Mouse (Mus musculus) c-Kit-positive CD71-positive TER-119-negative erythroid progenitor cells, embryonic 14.5 days (primary cell): ENCODE data around the gene Ndufc2.

ENCODE experiments used
- DNase-seq: peaks from one replicate; pipeline ENCODE4 v3.0.0-alpha.2; 2013; ENCODE audit warnings: low read depth

Gene Ndufc2

DNA sequence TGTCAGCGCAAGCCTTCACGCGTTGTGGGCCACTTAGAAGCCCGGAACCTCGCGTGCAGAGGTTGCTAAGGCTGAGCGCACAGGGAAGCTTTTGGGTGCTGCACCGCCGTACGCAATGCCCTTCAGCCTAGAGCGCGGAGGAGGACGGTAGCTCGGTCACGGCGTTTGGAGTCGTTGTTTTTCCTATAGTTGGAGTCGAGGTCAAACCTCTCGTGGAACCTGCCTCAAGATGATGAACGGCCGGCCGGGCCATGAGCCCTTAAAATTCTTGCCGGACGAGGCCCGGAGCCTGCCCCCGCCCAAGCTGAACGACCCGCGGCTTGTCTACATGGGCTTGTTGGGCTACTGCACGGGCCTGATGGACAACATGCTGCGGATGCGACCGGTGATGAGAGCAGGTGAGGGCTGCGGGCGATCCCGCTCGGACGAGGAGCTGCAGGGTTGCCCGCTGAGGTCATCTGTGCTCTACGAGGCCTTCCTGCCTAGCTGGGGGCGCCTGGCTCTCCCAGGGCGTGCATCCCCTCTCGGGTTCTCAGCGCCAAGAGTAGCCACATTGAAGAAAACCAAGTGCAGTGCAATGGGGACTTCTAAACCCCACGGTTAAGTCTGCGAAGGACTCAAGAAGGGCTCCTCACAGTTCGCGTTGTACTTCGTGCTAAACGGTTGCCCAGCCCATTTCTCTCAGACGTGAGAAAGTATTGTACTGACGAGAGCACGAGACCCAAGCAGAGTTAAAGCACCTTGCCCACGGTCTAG, at the start of gene Ndufc2:
Gene Ndufc2 (plus strand): TSS at position 44 of the 756 bp plus-strand sequence.
- peak; percentile 78 for DNase-seq

DNA sequence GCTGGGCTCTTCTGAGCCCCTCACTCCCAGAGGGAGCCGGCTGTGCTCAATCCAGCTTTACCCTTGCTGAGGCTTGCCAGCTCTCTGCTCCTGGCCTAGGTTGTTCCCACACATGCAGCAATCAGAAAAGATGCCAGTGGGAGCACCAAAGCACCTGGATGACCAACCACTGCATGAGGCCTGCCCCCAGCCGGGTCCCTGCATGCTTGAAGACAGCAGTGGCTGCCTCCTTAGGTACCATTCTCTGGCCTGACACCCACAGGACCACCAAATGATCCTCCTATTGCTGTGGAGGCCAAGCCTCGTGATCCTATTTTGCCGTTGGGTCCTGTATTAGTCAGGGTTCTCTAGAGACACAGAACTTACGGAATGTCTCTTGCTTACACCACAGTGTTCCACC, 48.9 kb upstream of the Ndufc2 start:
- no peak for DNase-seq

DNA sequence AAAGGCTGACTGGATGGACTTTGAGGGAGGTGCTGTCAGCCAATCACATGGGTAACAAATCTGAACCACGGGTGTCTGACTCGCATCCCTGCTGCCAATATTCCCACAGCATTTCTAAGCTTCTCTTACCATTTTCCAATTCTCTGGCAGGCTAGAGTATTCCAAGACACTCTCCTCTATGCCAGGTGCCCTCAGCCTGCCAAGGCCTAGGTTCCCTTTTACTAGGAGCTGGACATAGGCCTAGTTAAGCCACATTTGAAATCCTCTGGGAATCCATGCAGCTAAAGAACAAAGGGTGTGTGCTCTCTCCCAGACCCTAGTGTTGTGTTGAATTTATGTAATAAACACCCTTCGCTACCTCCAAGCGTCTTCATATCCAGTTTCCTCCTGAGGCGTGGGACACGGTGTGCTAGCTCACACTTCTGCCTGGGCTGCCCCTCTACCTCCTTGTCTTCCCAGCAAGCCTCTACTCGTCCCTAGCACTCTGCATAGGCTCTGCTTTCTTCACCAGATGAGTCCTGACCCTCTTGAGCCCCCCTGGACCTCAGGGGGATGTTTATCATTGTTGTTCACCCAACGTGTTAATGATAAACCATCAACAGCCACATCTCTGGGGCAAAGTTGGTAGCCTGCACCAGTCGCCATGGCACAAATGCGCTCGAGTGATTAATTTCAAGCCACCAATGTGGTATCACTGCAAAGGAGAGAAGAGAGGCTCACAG, 47.9 kb upstream of the Ndufc2 start:
- DNase-seq, result no peak

DNA sequence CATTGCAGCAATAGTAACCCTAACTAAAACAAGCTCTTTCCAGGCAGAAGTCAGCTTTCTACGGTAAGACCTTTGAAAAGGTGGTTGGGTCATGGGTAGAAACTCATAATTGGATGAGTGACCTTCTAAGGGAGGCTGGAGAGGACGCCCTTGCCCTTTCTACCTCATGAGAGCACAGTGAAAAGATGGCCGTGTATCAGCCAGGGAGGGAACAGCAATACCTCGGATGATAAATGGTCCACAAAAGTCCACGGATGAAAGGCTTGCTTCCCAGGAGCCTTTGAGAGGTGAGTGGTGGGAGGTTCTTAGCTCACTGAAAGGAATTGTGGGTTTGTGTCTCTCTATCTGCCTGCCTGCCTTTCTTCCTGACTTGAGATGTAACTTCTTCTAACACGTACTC, 46.4 kb upstream of the Ndufc2 start:
- no peak for DNase-seq

DNA sequence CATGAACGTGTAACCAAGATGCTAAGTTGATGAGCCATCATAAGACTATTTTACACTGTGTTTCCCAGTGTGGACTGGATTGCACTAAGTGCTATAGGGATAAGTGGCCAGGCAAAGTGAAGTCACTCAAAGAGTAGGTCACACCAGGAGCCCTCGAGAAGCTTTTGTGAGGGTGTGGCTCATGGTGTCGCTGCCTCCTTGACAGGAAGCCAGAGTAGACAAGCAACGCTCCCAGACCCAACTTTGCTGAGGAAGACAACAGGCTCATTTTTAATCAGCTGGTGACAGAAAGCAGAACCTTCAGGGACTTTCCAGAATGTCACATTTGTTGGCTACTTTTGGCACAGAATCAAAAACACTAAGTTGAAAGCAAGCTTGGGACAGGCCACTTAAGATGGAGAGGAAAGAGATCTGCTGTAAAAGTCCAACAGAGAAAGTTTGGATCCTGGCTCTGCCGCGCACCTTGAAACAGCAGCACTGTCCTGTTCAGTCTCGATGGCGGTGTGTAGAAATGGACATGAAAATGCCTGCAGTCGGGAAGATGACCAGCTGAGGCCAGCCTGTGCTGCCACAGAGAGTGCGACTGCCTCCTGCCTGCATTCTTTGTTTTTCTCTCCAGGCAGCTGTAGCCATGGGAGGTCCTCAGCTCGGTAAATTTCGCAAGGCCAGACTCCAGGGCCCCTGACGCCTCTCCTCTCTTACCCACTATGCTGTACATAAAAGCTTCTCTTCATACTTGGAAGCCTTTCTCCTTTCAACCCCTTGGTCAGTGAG, 44.5 kb upstream of the Ndufc2 start:
- DNase-seq, result no peak

DNA sequence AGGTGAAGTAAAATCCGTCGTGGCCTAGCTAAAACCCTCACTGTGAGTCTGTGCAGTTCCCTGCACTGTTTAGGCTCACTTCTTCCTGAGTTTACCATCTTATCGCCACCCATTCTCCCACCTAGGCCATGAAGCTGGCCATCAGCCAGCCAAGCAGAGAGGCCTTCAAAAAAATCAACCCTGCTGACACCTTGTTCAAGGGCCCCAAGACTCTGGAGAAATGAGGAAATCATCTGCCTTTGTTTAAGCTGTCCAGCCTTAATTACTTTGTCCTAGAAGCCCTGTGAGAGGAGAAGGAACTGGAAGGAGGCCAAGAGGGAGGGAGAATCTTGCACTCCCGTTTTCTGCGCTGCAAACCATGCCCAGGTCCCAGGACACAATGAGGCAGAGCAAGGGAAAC, 43.5 kb upstream of the Ndufc2 start:
- no peak for DNase-seq

DNA sequence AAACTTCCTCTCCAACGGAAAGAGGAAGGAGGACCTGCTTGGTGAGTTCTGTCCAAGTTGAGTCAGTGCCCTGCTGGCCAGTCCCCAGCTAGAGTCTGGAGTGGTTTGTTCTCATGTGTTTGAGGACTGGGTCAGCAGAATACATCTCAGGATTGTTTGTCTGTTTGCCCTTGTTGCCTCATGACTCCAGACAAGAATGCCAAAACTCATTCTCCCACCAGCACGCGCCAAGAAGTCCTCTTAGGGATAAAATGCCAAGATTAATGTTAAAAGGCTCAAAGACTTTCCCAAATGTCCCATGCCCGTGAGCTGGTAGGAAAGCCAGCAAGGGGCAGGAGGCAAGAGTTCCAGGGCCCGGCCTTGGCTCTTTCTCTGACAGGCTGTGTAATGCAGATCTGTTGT, 42.9 kb upstream of the Ndufc2 start:
- DNase-seq, result no peak

DNA sequence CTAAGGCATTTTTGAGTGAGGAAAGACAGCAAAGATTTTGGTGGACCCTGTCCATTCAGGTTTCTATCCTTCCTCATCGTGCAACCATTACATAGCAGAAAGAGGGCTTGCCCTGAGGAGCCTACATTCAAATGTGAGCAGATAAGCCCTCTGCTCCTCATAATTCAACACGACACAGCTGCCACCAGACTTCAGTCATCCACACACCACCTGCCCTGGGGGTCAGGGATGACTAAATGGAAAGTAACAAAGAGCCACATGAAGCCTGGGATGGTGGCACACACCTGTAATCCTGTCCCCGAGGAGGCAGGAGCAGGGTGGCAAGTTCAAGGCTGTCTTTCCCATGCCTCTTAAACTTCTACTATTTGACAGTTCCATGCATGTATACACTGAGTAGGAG, 42.0 kb upstream of the Ndufc2 start:
- DNase-seq, result no peak

DNA sequence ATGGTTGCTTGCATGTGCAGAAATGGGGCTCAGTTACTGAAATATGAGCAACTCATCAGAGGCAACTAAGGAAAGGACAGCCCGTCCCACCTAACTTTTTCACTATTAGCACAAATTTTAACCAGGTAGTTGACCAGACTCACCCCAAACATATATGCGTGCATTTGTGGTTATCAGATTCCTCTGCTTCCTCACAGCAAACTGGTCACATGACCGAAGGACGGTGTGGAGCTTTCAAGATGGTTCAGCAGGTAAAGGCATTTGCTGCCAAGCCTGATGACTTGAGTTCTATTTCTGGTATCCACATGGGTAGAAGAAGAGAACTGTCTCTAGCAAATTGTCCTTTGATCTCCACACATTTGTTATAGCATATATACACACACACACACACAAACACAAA, 41.5 kb upstream of the Ndufc2 start:
- DNase-seq, result no peak

DNA sequence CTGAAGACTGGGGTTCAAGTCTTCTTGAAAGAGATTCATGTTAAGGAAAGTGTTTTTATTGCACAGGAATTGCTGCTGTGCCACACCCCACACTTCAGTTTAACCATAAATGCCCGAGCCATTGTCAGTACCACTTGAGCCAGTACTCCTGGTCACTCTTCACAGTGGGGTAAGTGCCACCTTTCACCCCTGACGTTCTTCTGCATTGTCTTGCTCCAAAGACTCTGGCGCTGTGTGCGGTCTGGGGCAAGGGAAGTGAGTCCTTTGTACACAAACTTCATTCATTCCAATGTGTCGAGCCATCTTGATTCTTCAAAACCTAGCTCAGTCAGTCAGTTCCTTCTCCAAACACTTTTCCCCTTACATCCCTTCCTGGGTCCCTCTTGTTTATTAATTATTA, 39.6 kb upstream of the Ndufc2 start:
- no peak for DNase-seq

DNA sequence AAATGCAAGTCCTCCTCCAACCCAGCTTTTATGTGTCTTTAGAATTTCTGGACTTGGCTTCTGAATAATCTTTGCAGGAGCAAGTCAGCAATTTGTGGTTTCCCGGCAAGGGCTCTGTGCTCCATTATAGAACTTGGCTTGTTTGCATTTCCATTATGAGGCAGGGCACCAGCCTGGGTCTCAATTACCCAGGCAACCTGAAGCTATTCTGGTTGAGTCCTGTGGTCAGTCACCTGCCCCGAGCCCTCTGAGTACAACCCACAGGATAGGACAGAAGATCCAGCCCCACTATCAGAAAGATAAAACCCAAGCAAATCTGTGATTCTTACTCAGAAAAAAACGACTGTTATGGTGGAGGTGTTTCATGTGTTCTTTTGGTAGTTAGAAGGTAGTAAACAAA, 38.8 kb upstream of the Ndufc2 start:
- no peak for DNase-seq

DNA sequence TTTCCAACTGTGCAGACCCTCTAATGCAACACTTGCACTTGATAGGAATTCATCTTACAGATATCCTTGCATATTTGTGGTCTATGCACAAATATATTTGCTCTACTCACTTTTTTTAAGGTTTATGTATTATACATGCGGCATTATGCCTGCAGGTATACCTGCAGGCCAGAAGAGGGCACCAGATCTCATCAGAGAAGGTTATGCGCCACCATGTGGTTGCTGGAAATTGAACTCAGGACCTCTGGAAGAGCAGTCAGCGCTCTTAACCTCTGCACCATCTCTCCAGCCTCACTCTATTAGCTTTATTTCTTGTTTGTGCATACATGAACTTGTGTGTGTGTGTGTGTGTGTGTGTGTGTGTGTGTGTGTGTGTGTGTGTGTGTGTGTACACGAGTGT, 38.3 kb upstream of the Ndufc2 start:
- DNase-seq, result peak; percentile 55

DNA sequence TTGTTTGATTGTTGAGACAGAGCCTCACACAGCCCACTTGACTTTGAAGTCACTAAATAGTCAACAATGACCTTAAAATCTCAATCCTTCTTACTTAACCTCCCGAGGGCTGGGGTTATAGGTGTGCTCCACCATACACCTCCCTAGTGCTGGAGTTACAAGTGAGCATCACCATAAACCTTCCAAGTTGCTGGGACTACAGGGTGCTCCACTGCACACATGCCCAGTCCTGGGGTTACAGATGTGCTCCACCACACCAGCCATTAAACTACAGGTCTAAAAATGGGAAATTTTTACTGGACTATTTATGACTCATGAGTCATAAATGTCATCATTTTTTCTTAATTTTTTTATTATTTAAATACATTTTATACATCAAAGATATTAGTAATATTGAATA, 33.9 kb upstream of the Ndufc2 start:
- no peak for DNase-seq

DNA sequence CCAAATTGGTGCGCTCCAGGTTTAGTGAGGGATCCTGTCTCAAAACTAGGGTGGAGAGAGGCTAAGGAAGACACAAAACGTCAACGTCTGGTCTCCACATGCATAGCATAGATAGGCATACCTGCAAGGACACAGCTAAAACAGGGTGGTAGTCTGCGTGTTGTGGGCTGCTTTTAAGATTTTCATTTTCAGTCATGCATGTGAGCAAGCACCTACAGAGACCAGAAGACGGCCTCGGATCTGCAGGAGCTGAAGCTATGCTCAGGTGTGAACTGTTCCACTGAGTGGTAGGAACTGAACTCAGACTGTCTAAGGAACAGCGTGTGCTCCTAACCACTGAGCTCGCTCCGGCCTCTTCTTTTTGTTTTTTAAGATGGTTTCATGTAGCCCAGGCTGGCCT, 24.7 kb upstream of the Ndufc2 start:
- DNase-seq, result no peak

DNA sequence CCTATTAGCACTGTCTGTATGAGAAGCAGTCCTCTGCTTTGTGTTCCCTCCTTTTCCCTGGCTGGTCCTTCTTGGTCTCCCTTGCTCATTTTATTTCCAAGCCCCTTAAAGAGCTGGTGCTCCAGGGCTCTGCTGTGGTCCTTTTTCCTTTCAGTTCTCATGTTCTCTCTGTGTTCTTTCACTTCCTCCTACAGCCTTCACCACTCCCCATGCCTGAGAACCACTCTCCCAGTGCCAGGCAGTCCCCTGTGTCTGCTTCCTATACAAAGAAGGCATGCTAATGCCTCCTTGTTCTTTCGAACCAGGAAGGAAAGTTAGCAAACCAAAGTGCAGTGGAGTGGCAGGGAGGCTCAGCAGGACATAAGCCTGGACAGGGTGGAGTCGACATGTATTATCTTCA, 23.9 kb upstream of the Ndufc2 start:
- no peak for DNase-seq

DNA sequence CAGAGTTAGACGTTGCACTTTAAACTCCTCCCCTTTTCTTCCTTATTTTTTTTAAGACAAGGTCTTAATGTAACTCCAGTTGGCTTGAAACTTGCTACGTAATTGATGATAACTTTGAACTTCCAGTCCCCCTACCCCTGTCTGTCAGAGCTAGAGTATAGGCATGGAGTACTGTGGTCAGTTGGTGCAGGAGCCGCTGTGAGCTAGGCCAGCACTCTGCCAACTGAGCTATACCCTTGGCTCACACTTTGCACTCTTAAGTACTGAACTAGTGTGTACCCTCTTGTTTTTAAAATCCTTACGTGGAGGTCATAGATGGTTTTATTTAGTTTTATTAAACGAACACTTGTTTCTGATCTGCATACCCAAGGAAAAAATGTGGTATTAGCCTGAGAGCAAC, 20.5 kb upstream of the Ndufc2 start:
- no peak for DNase-seq

DNA sequence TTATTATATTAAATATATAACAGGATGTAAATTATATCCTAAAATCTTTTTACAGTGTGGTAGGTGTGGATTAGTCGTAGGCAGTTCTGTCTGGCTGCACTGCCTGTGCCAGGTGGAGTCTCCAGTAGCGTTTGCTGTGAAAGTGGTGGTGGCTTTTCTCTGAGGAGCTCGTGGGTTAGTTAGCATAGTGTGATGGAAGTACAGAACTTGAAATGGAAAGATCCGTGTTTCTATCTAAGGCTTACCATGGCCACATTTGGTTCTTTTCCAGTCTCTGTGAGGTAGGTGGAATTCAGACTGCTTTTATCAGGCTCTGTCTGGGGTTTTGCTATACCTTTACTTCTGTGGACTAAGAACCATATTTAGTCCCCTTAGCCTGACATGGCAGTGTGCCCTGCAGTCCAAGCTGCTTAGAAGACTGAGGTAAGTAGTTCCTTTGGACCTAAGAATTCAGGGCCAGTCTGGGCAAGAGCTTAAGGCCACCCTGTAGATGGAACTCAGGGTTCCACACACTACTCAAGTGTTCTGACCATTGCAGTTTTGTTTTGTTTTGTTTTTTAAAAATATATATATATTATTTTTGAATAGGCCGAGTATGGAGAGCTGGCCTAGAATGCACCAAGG, 19.2 kb upstream of the Ndufc2 start:
- DNase-seq, result no peak

DNA sequence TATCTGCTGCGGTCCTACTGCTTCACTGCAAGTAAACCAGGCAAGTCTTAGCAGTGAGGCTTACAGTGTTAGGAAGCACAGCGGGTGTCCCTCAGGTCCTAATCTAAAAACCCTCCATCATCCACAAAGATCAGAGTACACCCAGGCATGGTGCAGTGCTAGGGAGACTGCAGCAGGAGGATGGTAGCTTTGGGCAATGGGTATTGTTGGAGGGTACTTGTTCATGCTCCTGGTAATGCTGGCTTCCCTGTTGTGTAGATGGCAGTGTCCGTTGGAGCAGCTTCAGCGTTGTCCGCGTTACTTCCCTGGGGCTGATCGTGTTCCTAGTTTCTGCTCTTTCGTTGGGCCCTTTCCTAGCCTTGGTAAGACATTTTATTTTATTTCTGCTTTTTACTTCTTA, 17.1 kb upstream of the Ndufc2 start:
- DNase-seq, result no peak

DNA sequence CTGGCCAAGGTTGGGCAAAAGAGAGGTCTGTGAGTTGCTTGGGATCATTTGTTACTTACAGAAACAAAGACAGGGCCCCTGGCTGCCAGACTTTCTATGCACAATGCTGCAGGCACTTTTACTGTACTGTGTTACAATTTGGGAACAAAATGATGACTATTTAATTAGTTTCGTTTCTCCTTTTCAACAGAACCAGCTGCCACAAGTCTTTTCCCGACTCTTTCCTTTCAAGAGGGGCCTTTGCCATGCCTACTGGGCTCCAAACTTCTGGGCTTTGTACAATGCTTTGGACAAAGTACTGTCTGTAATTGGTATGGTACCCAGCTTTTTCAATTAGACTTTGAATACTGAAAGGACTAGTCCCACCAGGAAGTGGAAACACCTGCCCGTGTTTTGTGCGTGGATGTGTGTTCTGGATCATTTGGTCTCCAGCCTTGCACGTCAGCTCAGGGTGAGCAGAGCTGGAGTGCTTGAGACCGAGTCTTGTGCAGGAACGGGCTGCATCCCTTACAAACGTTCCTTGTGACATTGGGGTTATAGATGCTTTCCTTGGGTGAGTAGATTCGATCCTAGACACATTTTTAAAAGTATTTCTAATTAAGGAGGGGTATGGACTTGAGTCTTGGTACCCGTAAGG, 16.2 kb upstream of the Ndufc2 start:
- DNase-seq, result no peak

DNA sequence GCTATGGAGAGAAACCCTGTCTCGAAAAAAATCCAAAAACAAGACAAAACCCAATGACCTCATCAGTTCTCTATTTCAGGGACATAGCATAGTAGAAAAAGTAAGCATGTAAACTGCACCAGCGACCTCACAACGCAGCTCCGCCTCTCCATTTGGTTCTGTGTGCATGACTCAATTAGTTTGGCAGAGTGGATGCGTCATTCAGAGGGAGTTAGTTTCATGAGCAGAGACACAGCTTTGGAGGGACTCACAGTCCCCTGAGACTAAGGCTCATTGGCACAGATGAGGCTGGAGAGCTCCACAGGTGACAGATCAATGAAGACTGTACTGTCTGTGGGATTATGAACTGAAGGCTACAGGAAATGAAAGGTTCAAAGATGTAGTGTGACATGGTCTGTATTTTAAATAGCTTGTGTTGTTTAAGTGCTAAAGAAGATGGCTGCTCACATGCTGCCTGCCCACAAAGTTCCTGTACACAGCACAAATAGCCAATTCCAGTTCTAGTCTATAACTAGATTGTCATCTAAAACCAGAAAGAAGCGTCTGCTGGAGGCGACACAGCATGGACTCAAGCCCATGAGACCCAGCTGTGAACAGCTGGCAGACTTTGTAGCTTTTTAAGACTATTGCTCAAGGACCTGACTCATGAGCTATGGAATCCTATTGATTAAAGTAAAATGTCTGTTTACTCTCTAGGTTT, 13.5 kb upstream of the Ndufc2 start:
- no peak for DNase-seq

DNA sequence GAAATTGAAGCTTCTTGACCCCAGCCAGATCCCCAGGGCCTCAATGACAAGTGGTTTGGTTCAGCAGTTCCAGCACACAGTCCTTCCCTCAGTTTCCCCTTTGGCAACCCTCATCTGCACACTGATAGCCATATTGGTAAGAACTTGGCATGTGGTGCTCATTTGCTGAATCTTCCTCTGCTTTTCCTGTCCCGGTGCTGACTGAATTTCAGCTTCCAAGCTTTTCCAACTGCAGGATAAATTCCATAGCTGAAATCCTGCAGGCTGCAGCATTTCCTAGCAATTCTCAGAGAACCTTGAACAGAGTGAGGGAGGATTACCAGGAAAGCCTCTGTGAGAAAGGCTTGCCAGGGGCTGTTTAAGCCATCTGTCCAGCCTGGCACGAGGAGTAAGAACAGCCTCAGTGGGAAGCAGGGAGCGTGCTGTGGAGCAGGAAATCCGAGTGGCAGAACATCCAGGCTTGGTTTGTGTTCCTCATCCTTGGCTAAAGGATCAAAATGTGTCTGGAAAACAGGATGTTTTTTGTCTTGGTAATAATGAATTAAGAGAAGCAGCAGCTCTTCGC, 12.9 kb upstream of the Ndufc2 start:
- no peak for DNase-seq
